Mouse (Mus musculus) limb, embryonic 12.5 days (tissue): ENCODE measurements around the gene Sertad4. TPM values are rescaled to one million over a fixed set of nuclear protein-coding genes. Genes with fewer than 3 reads are reported as not detected.

Experiments
- ATAC-seq: fragments of 200-750 bp; cut with Nextera tagmentation; 2 replicates; pipeline ENCODE4 v1.8.0; 2017; ENCODE audit warnings: low read depth, moderate TSS enrichment; ENCODE audit not compliant: insufficient number of reproducible peaks, insufficient read depth, low FRiP score, low TSS enrichment
- H3K27ac ChIP-seq: fragments of 300-500 bp; sonication (generic); 2 replicates; pipeline ENCODE4 v1.5.1; 2016; ENCODE audit warnings: mild to moderate bottlenecking, moderate library complexity
- H3K27me3 ChIP-seq: fragments of 300-500 bp; sonication (generic); 2 replicates; pipeline ENCODE4 v1.6.1; 2016; ENCODE audit warnings: mild to moderate bottlenecking, moderate library complexity
- H3K36me3 ChIP-seq: fragments of 300-500 bp; sonication (generic); 2 replicates; pipeline ENCODE4 v1.6.1; 2016; ENCODE audit warnings: mild to moderate bottlenecking, moderate library complexity
- H3K4me1 ChIP-seq: fragments of 300-500 bp; sonication (generic); replicated peaks from 2 replicates; pipeline ENCODE4 v1.6.1; 2016
- H3K4me2 ChIP-seq: fragments of 300-500 bp; sonication (generic); 2 replicates; pipeline ENCODE4 v1.6.1; 2016; ENCODE audit warnings: mild to moderate bottlenecking, moderate library complexity
- H3K4me3 ChIP-seq: fragments of 300-500 bp; sonication (generic); replicated peaks from 2 replicates; pipeline ENCODE4 v1.5.1; 2016; ENCODE audit warnings: mild to moderate bottlenecking
- H3K9ac ChIP-seq: fragments of 300-500 bp; sonication (generic); replicated peaks from 2 replicates; pipeline ENCODE4 v1.6.1; 2016; ENCODE audit warnings: mild to moderate bottlenecking, moderate library complexity
- H3K9me3 ChIP-seq: fragments of 300-500 bp; sonication (generic); 2 replicates; pipeline ENCODE4 v1.6.1; 2016; ENCODE audit warnings: mild to moderate bottlenecking, moderate library complexity
- WGBS: fragments of 180-500 bp; shearing (Covaris S2); methylation state at CpG from one replicate; pipeline ENCODE4 v1.1.7; 2016; 5-methylcytosine and 5-hydroxymethylcytosine counted together
- polyA plus RNA-seq: library from polyadenylated mRNA; unstranded; fragments of >200 nt; fragmentation: Nextera tagmentation; extraction: Ambion mirVana; gene quantifications from 2 replicates; pipeline ENCODE4 v1.2.1, GENCODE M21; 2016

Gene Sertad4
- polyA plus RNA-seq, 1 experiment from 2014 or later: 80.4 TPM

GRCm38 (mm10) chr1:192830444-192830843 lies 25.1 kb downstream of the Sertad4 start:
- Histone ChIP-seq H3K4me3 (no peak overlapping the region), H3K4me2 (no peak overlapping the region), H3K27me3 (peaks cover 7% of the 10 kb centered on the region), H3K36me3 (no peaks in the 10 kb centered on the region), H3K9me3 (no peaks in the 10 kb centered on the region), H3K4me1 (peaks cover 49% of the 10 kb centered on the region), H3K9ac (peak overlapping the region; percentile 31; the same call in 1 of the 2 replicates), H3K27ac (peak overlapping the region; percentile 74)
- WGBS: 14% methylated on average over 6 of the region's 6 CpGs
- ATAC-seq: no peak

GRCm38 (mm10) chr1:192828928-192829327 lies 26.6 kb downstream of the Sertad4 start:
- ATAC-seq: no peak
- no peak overlapping the region for H3K4me2 ChIP-seq
- H3K9ac ChIP-seq: no peak overlapping the region
- no peak overlapping the region for H3K4me3 ChIP-seq
- peaks cover 40% of the 10 kb centered on the region for H3K4me1 ChIP-seq
- H3K27ac ChIP-seq: no peak overlapping the region
- peaks cover 7% of the 10 kb centered on the region for H3K27me3 ChIP-seq
- no peaks in the 10 kb centered on the region for H3K9me3 ChIP-seq
- no peaks in the 10 kb centered on the region for H3K36me3 ChIP-seq
- WGBS: 71% methylated on average over 7 of the region's 7 CpGs

DNA sequence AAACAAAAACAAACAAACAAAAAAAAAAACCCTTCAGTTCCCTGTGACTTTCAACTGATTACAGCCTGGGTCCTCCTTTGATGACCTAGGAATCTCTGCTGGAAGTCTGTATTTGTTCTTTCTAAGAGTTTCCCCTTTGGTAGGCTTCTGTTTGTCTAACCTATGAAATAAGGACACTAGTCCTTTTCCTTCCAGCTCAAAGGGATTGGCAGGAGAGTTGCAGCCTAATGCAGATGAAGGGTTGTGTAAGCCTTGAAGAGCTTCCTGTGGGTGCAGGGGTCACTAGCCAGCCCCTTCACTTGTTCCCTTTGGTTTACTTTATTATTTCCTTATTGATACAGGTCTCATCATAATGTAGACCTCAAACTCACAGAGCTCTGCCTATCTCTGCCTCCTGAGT lies 27.6 kb downstream of the Sertad4 start:
- Histone ChIP-seq H3K9me3 (no peaks in the 10 kb centered on the region), H3K36me3 (no peaks in the 10 kb centered on the region), H3K27ac (no peak overlapping the region), H3K9ac (no peak overlapping the region), H3K4me3 (no peak overlapping the region), H3K27me3 (no peaks in the 10 kb centered on the region; the same call in 1 of the 2 replicates), H3K4me1 (peaks cover 41% of the 10 kb centered on the region), H3K4me2 (no peak overlapping the region)
- no peak for ATAC-seq

DNA sequence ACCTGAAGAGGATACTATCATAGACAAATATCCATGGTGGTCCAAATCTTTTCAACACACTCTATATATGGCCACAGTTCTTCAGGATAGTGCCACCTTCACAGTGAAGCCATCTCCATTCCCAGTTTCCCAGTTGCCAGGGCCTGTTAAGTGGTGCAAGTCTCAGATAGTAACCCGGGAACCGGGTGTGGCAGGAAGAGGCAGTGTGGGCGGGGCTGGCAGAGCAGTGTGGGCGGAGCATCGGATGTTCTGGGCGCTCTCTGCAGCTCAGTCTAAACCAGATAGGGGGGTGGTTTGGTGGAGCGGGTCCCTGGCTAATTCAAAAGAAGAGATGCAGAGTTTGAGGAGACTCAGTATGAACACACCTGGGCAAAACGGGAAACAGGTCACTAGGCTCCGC lies 29.8 kb downstream of the Sertad4 start:
- WGBS: 31% methylated on average over 9 of the region's 9 CpGs
- peaks cover 39% of the 10 kb centered on the region for H3K4me1 ChIP-seq
- H3K27ac ChIP-seq: no peak overlapping the region

GRCm38 (mm10) chr1:192822652-192823525 lies 32.7 kb downstream of the Sertad4 start:
- Histone ChIP-seq H3K27ac (peak overlapping the region; percentile 96), H3K9me3 (no peaks in the 10 kb centered on the region), H3K27me3 (no peaks in the 10 kb centered on the region), H3K4me2 (peak overlapping the region; percentile 36), H3K4me3 (no peak overlapping the region), H3K36me3 (no peaks in the 10 kb centered on the region), H3K4me1 (peaks cover 31% of the 10 kb centered on the region), H3K9ac (peak overlapping the region; percentile 27; the same call in 1 of the 2 replicates)
- ATAC-seq: peak; percentile 80
- WGBS: 9% methylated on average over 13 of the region's 13 CpGs

More for the DNA sequence above, 29.8 kb downstream of the Sertad4 start:
- no peak overlapping the region for H3K9ac ChIP-seq
- no peak overlapping the region for H3K4me2 ChIP-seq
- H3K27me3 ChIP-seq: no peaks in the 10 kb centered on the region
- no peaks in the 10 kb centered on the region for H3K9me3 ChIP-seq
- no peak overlapping the region for H3K4me3 ChIP-seq
- H3K36me3 ChIP-seq: no peaks in the 10 kb centered on the region
- ATAC-seq: no peak

- Histone ChIP-seq H3K9me3 (no peaks in the 10 kb centered on the region), H3K9ac (no peak overlapping the region), H3K36me3 (no peaks in the 10 kb centered on the region), H3K4me2 (peak overlapping the region; percentile 36), H3K27ac (peak overlapping the region; percentile 96), H3K4me3 (no peak overlapping the region), H3K4me1 (peaks cover 31% of the 10 kb centered on the region), H3K27me3 (no peaks in the 10 kb centered on the region)
- WGBS: 48% methylated on average over 1 of the region's 1 CpGs
- ATAC-seq: no peak; the same call in 1 of the 2 replicates
Measured at GRCm38 (mm10) chr1:192822309-192822651, 33.3 kb downstream of the Sertad4 start.

DNA sequence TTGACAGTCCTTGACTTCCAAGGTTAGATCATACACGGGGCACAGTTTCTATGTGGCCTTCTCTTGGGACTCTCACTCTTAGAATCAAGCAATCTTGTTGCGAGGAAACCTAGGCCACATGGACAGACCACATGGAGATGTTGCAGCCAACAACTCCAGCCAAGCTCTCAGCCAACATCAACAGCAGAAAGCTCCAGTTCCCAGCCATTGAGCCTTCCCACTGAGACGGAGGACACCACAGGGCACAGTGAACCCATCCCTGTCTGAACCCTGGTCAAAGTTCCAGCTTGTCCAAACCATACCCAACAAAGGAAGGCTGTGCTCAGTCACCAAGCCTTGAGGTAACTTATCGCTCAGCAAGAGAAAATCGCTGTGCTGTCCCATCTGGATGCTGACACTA lies 37.2 kb downstream of the Sertad4 start:
- H3K27ac ChIP-seq: no peak overlapping the region
- ATAC-seq: no peak
- 88% methylated on average over 5 of the region's 5 CpGs for WGBS

DNA sequence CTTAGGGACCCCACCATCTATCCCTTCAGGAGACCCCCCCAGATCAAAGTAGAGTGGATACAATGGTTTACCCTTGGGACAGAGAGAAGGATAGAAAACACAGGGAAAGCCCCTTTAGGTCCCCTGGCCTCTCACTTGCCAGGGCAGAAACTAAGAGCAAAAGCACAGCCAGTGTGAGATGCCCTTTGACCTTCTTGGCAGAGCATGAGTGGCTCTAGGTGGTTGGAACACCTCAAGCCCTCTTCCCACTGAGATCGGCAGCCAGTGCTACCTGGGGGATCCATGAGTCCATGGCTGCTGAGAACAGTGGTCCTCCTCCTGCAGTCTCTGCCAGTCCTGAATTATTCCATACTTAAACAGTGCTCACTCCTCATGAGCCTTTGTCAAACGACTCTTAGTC lies 39.8 kb downstream of the Sertad4 start:
- Histone ChIP-seq H3K4me2 (no peak overlapping the region), H3K9ac (no peak overlapping the region), H3K27me3 (no peaks in the 10 kb centered on the region), H3K4me1 (peaks cover 25% of the 10 kb centered on the region), H3K27ac (peak overlapping the region; percentile 79), H3K4me3 (no peak overlapping the region), H3K36me3 (no peaks in the 10 kb centered on the region), H3K9me3 (no peaks in the 10 kb centered on the region)
- 46% methylated on average over 2 of the region's 2 CpGs for WGBS
- ATAC-seq: no peak; the same call in 1 of the 2 replicates

More for the DNA sequence above, 37.2 kb downstream of the Sertad4 start:
- H3K9ac ChIP-seq: no peak overlapping the region
- H3K9me3 ChIP-seq: no peaks in the 10 kb centered on the region
- no peaks in the 10 kb centered on the region for H3K27me3 ChIP-seq
- peaks cover 40% of the 10 kb centered on the region for H3K4me1 ChIP-seq
- no peaks in the 10 kb centered on the region for H3K36me3 ChIP-seq
- no peak overlapping the region for H3K4me2 ChIP-seq
- H3K4me3 ChIP-seq: no peak overlapping the region

- 10% methylated on average over 3 of the region's 3 CpGs for WGBS
- ATAC-seq: no peak
- Histone ChIP-seq H3K4me3 (no peak overlapping the region), H3K27me3 (no peaks in the 10 kb centered on the region), H3K36me3 (no peaks in the 10 kb centered on the region), H3K9me3 (no peaks in the 10 kb centered on the region), H3K9ac (no peak overlapping the region), H3K4me1 (peaks cover 25% of the 10 kb centered on the region), H3K4me2 (no peak overlapping the region), H3K27ac (peak overlapping the region; percentile 79)
Measured at GRCm38 (mm10) chr1:192814700-192815099, 40.9 kb downstream of the Sertad4 start.

- Histone ChIP-seq H3K36me3 (no peaks in the 10 kb centered on the region), H3K9ac (no peak overlapping the region), H3K9me3 (no peaks in the 10 kb centered on the region), H3K4me1 (peaks cover 40% of the 10 kb centered on the region), H3K27ac (no peak overlapping the region), H3K27me3 (no peaks in the 10 kb centered on the region), H3K4me3 (no peak overlapping the region), H3K4me2 (no peak overlapping the region)
- no peak for ATAC-seq
- 92% methylated on average over 9 of the region's 9 CpGs for WGBS
Measured at GRCm38 (mm10) chr1:192812758-192813157, 42.8 kb downstream of the Sertad4 start.

DNA sequence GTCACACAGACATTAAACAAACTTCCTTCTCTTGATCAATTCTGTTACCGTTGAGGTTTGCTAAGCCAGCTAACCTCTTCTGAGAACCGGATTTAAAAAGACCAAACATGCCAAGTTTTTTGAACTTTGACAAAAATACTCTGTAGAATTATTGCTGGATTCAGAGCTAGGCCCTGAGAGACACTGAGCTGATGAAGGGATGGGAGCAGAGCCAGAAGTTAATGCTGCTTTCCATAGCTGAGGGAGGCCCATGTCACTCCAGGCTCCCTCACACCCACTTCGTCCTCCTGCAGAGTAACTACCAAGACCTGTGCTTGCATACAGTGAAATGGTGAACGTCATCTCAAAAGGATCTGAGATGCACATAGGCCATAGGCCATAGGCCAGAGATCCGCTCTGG lies 43.3 kb downstream of the Sertad4 start:
- Histone ChIP-seq H3K4me1 (peaks cover 44% of the 10 kb centered on the region), H3K9me3 (no peaks in the 10 kb centered on the region)

More for the DNA sequence above, 43.3 kb downstream of the Sertad4 start:
- WGBS: 89% methylated on average over 5 of the region's 5 CpGs
- Histone ChIP-seq H3K9ac (no peak overlapping the region), H3K4me3 (no peak overlapping the region), H3K27me3 (no peaks in the 10 kb centered on the region), H3K27ac (no peak overlapping the region), H3K36me3 (no peaks in the 10 kb centered on the region), H3K4me2 (no peak overlapping the region)
- no peak for ATAC-seq
